ENCODE assay signal across 8 mouse cellular contexts in the genomic region with DNA sequence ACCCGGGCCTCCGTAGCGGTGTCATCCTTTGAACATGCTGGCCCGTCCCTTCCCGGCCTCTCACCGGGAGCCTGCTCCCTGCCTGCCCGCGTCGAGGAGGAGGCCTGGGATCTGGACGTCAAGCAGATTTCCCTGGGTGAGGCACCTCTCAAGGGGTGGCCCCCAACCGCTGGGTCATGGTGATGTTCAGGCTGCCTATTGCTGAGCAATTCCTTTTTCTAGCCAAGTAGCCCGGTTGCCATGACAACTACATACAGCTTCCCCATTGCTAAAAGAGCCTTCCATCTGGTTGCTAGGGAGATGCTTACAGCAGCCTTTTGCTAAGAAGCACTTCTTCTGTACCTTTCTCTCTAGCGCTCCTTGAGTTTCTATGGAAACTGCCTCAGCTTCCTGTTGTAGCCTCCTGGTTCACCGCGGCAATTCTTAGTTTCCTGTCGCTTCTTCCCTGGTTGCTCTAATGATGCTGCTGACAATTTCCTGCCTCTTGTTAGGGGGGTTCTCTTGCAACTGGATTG. TPM values are rescaled to one million over a fixed set of nuclear protein-coding genes. Genes with fewer than 3 reads are reported as not detected.
DNase-seq lines count a peak whose midpoint lies in the region; ATAC-seq lines count a peak whose summit lies in the region.

No protein-coding gene starts in this region.

- WGBS in heart, embryonic 11.5 days (ENCODE audit: insufficient replicate concordance): 56% methylated on average over 16 of the region's 16 CpGs
- WGBS in neural tube, embryonic 14.5 days: 11% methylated on average over 16 of the region's 16 CpGs

- H3K4me2 ChIP-seq in heart, embryonic 11.5 days: no peak overlapping the region
- H3K4me2 ChIP-seq in neural tube, embryonic 14.5 days (ENCODE audit: low read depth, low read length): peak overlapping the region; percentile 38; the same call in 1 of the 2 replicates

- peaks cover 25% of the 10 kb centered on the region for H3K4me1 ChIP-seq in heart, embryonic 11.5 days (ENCODE audit: control insufficient read depth, insufficient read depth, low read length)
- peaks cover 33% of the 10 kb centered on the region for H3K4me1 ChIP-seq in neural tube, embryonic 14.5 days (ENCODE audit: control insufficient read depth, insufficient read depth, low read length)

- H3K9ac ChIP-seq in heart, embryonic 11.5 days (ENCODE audit: low read depth, low read length): no peak overlapping the region
- peak overlapping the region; percentile 37; the same call in 1 of the 2 replicates for H3K9ac ChIP-seq in neural tube, embryonic 14.5 days (replicated peaks; ENCODE audit: low read depth, low read length)

- no peak overlapping the region for H3K27ac ChIP-seq in heart, embryonic 11.5 days (ENCODE audit: low read depth, low read length)
- H3K27ac ChIP-seq in neural tube, embryonic 14.5 days (ENCODE audit: low read depth, low read length): peak overlapping the region; percentile 80

- H3K9me3 ChIP-seq in heart, embryonic 11.5 days (replicated peaks; ENCODE audit: control insufficient read depth, low read length): no peaks in the 10 kb centered on the region
- H3K9me3 ChIP-seq in neural tube, embryonic 14.5 days (ENCODE audit: control insufficient read depth, low read length): no peaks in the 10 kb centered on the region

- DNase-seq in heart, adult 8-10 months (ENCODE audit: low spot score): peak; percentile 35
- DNase-seq in cerebellum, adult 8-10 months: peak; percentile 57
- DNase-seq in frontal cortex, postnatal 25 days (ENCODE audit: low spot score in 2 of 2): peak; percentile 58 to 62
- DNase-seq in left cerebral cortex, adult 9 months (ENCODE audit: low spot score in 2 of 2): peak; percentile 88 to 93
- DNase-seq in adipocyte (ENCODE audit: low spot score): no peak
- DNase-seq in gastrocnemius, adult 8-10 months (ENCODE audit: low spot score in 2 of 2): no peak

- no peaks in the 10 kb centered on the region for H3K27me3 ChIP-seq in heart, embryonic 11.5 days (ENCODE audit: control insufficient read depth, insufficient read depth, low read length)
- H3K27me3 ChIP-seq in neural tube, embryonic 14.5 days (ENCODE audit: control insufficient read depth, insufficient read depth, low read length): no peaks in the 10 kb centered on the region

- H3K4me3 ChIP-seq in heart, embryonic 11.5 days (ENCODE audit: low read depth, low read length): no peak overlapping the region
- H3K4me3 ChIP-seq in neural tube, embryonic 14.5 days (ENCODE audit: low read depth, low read length): no peak overlapping the region

- no peak for ATAC-seq in heart, embryonic 11.5 days (replicated peaks; ENCODE audit: insufficient number of reproducible peaks, low FRiP score, low TSS enrichment)
- peak; percentile 85 for ATAC-seq in neural tube, embryonic 14.5 days (ENCODE audit: low read depth)

- H3K36me3 ChIP-seq in heart, embryonic 11.5 days (ENCODE audit: control insufficient read depth, insufficient read depth, low read length): peaks cover 38% of the 10 kb centered on the region
- peaks cover 57% of the 10 kb centered on the region for H3K36me3 ChIP-seq in neural tube, embryonic 14.5 days (ENCODE audit: control insufficient read depth, insufficient read depth, low read length)

RNA-seq across cellular contexts. Expression of gene Tmem253, which starts 11.4 kb away (rescaled TPM):
- total RNA-seq in heart, adult 8-10 months (2022): 1 to 10 TPM; 1.6 to 4.4 (median 2.5) TPM
- 0.48 and 1.0 TPM in 2 replicates for polyA plus RNA-seq in heart, embryonic 11.5 days (2014; fragmentation: Nextera tagmentation; extraction: Ambion mirVana)
- polyA plus RNA-seq in neural tube, embryonic 14.5 days (2014; fragmentation: Nextera tagmentation; extraction: Ambion mirVana): 0.47 and 0.66 TPM in 2 replicates
- 1 to 10 TPM in 3 of 4 experiments, under 1 TPM in 1; 0.60 to 1.4 (median 1.2) TPM for total RNA-seq in gastrocnemius, adult 8-10 months (2022)

RNA-seq across cellular contexts. Expression of gene Zfp219, which starts 16.5 kb away (rescaled TPM):
- 10 to 100 TPM; 22.5 to 29.9 (median 24.6) TPM for total RNA-seq in heart, adult 8-10 months (2022)
- 22.0 and 22.8 TPM in 2 replicates for polyA plus RNA-seq in heart, embryonic 11.5 days (2014; fragmentation: Nextera tagmentation; extraction: Ambion mirVana)
- 24.1 and 27.4 TPM in 2 replicates for polyA plus RNA-seq in neural tube, embryonic 14.5 days (2014; fragmentation: Nextera tagmentation; extraction: Ambion mirVana)
- total RNA-seq in gastrocnemius, adult 8-10 months (2022): 10 to 100 TPM in 3 of 4 experiments, 1 to 10 TPM in 1; 9.9 to 14.0 (median 13.0) TPM

RNA-seq across cellular contexts. Expression of gene Arhgef40, which starts 19.5 kb away (rescaled TPM):
- total RNA-seq in heart, adult 8-10 months (2022): 10 to 100 TPM; 20.4 to 31.0 (median 24.0) TPM
- polyA plus RNA-seq in heart, embryonic 11.5 days (2014; fragmentation: Nextera tagmentation; extraction: Ambion mirVana): 57.5 and 58.3 TPM in 2 replicates
- 66.5 and 73.8 TPM in 2 replicates for polyA plus RNA-seq in neural tube, embryonic 14.5 days (2014; fragmentation: Nextera tagmentation; extraction: Ambion mirVana)
- 1 to 10 TPM; 5.7 to 9.4 (median 6.2) TPM for total RNA-seq in gastrocnemius, adult 8-10 months (2022)

RNA-seq across cellular contexts. Expression of gene Olfr221, which starts 38.2 kb away (rescaled TPM):
- not detected for total RNA-seq in heart, adult 8-10 months (2022)
- polyA plus RNA-seq in heart, embryonic 11.5 days (2014; fragmentation: Nextera tagmentation; extraction: Ambion mirVana): not detected in 2 replicates
- not detected in 2 replicates for polyA plus RNA-seq in neural tube, embryonic 14.5 days (2014; fragmentation: Nextera tagmentation; extraction: Ambion mirVana)
- not detected for total RNA-seq in gastrocnemius, adult 8-10 months (2022)

Comparison
In these comparisons a context has a peak if more than half of its experiments do, and no peak if none do; other contexts are left out.
1. DNase-seq: peak in heart, adult 8-10 months (single experiment), cerebellum, adult 8-10 months (single experiment), frontal cortex, postnatal 25 days (2 of 2) and left cerebral cortex, adult 9 months (2 of 2); none in adipocyte (single experiment) and gastrocnemius, adult 8-10 months (0 of 2).